Mouse (Mus musculus) 3134 (cell line): ENCODE results near the gene Fam83g.
"Not testable (repeated sequence)": the region's sequence is repeated elsewhere in the genome, so short reads cannot be mapped to it uniquely, and the experiment has no call there.

Experiments used
- DNase-seq: peaks from one replicate; pipeline ENCODE4 v3.0.0-alpha.2; 2011; ENCODE audit warnings: low spot score; ENCODE audit not compliant: insufficient read length; ENCODE audit errors: extremely low read depth

The Fam83g gene

GRCm38 (mm10) chr11:61683907-61684731 lies at the start of gene Fam83g:
Fam83g (plus strand) TSS chr11:61684091.
- DNase-seq: no peak

GRCm38 (mm10) chr11:61636309-61636708 lies 47.6 kb upstream of the Fam83g start:
- DNase-seq: not testable (repeated sequence)

DNA sequence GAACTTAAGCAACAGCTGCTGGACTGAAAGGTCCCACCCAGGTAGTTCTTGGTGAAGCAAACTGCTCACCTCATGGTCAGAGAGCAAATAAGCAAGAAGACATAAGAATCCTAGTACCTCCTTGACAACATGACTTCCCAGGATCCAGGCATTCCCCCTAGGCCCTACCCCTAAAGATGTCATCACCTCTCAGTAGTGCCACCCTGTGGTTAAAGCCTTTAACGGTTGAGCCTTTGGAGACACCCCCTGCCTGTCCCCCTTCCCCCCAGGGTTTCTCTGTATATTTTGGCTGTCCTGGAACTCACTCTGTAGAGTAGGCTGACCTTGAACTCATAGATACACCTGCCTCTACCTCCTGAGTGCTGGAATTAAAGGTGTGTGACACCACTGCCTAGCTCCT lies 46.5 kb upstream of the Fam83g start:
- no peak for DNase-seq

GRCm38 (mm10) chr11:61637856-61638255 lies 46.0 kb upstream of the Fam83g start:
- DNase-seq: no peak

- no peak for DNase-seq
Observed at GRCm38 (mm10) chr11:61638764-61639536, 44.9 kb upstream of the Fam83g start.

DNA sequence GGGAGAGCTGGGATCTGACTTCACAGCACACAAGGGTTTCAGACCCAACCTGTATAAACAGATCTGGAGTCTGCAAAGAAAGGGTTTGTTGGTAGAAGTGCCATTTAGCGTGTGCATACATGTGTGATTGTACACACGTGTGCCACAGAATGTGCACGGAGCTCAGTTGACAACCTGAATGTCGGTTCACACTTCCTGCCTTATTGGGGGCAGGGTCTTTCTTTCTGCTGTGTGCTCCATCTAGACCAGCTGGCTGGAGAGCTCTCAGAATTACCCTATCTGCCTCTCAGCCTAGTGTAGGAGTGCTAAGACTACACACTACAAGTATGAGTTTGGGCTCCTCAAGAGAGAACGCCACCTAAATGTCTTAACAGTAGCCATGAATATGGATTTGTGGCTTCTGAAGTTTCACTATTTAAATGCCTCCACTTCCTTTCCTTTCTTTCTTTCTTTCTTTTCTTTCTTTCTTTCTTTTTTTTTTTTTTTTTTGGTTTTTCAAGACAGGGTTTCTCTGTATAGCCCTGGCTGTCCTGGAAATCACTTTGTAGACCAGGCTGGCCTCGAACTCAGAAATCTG lies 44.2 kb upstream of the Fam83g start:
- DNase-seq: no peak

DNA sequence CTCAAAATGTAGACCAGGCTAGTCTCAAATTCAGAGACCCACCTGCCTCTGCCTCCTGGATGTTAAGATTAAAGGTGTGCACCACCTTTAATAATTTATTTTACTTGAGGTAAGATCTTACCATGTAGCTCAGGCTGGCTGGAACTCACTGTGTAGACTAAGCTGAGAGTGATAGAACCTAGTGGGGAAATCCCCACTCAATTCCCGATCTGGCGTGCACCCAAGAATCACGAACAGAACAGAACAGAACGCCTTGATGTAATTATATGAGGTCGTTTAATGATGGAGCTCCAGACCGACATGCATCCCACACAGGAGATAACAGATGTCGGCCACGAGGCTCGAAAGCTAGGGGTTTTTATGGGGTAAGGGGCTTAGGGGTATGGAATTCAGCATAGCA lies 43.3 kb upstream of the Fam83g start:
- not testable (repeated sequence) for DNase-seq

DNA sequence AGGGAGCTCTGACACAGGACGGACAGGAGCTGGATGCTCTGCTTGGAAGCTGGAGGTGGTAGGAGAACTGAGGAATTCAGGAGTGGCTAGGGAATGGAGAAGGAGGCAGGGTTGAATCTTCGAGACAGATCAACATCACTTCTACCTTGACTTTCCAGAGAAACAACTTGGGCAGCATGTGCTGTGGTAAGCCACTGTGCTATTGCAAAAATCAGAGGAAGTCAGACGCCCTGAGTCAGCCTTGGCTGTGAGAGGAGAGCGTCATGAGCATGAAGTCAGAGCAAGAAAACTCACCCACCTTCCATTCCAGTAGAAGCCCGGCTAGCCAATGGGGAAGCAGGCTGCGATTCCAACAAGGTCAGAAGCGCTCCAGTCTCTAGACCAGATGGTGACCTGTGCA lies 41.8 kb upstream of the Fam83g start:
- DNase-seq: peak; percentile 45

DNA sequence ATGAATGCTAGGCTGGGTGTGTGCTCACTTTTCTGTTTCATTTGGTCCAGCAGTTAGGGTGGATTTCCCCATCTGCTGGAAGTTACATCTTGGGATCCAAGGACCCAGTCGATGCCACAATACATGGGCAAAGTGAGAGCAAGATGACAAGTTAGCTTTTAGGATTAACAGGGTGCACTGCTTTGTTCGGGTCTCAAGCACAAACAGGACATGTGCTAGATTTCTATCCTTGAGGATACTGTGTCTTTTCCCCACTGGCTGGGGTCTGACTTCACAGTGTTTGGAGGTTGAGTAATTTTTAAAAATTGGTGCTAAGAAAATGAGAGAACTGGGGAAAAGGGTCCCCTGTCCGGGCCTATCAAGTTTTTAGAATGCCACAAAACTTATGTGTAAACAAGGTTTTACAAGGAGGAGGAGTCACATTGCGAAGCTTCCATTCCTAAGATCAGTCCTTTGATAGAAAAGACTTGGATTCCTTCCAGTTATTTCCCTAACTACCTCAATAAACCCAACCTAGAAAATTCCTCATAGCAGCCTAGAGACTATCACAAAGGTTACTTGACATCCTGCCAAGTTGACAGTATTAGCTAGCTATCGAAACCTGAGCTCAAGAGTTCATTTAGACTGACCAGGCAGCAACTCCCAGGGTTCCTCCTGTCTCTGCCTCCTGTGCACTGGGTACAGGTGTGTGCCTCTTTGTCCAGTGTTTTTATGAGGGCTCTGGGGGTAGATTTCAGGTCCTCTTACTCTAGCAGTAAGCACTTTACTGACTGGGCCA lies 40.5 kb upstream of the Fam83g start:
- no peak for DNase-seq

- DNase-seq: peak; percentile 60
Observed at GRCm38 (mm10) chr11:61644576-61645326, 39.1 kb upstream of the Fam83g start.

DNA sequence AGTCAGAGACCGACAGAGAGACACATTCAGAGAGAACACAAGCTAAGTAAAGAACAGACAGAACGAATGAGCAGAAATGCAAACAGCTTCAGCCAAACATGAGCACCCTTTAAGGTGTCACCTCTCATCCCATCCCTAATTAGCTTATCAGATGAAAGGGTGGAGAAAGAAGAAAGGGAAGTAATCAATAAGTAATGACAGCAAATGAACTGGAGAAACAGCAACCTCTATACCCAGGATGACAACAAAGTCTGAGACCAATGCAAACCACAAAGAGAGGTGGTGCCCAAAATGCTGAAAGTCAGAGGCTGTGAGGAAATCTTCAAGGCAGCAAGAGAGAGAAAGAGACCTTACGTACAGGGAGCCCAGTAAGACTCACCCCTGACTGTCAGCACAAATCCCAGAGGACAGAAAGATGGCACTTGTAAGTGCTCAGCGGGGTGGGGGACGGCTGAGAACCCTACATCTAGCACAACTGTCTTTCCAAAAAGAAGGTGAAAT lies 38.5 kb upstream of the Fam83g start:
- DNase-seq: no peak

DNA sequence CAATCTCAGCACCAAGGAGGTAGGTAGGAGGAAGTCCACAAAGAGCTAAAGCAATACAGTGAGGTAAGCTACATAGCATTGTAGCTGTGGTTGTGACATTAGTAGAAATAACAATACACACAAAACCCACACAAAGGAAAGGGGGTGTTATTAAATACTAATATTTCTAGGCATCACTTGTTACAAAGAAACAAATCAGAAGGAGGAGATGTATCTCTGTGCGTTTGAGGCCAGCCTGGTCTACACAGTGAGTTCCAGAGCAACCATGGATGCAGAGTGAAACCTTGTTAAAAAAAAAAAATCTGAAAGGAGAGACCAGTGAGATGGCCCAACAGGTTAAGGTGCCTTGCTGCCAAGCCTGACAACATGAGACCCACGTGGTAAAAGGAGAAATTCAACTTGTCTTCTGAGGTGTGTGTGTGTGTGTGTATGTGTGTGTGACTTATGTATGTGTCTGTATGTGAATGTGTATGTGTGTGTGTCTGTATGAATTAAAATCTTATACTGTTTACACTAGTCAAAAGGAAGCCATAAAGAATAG lies 37.3 kb upstream of the Fam83g start:
- DNase-seq: no peak

GRCm38 (mm10) chr11:61647110-61647910 lies 36.6 kb upstream of the Fam83g start:
- DNase-seq: peak; percentile 51

GRCm38 (mm10) chr11:61647956-61648748 lies 35.7 kb upstream of the Fam83g start:
- DNase-seq: peak; percentile 40

GRCm38 (mm10) chr11:61648749-61649115 lies 35.2 kb upstream of the Fam83g start:
- no peak for DNase-seq

- DNase-seq: no peak
Observed at GRCm38 (mm10) chr11:61649163-61649580, 34.7 kb upstream of the Fam83g start.

DNA sequence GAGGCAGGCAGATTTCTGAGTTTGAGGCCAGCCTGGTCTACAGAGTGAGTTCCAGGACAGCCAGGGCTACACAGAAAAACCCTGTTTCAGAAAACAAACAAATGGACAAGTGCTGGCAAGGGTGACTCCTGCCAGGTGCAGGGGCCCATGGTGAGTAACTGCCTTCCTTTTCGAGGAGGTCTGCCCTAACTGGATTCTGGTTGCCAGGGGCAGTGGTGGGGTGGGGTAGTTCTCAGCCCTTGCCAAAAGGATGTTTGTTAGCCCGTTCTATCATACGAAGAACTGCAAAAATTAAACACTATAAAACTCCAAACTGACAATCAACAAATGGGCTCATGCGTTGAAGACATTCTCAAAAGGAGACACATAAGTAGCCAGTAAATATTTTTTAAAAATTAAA lies 34.3 kb upstream of the Fam83g start:
- DNase-seq: no peak
